Mouse (Mus musculus) gastrocnemius, postnatal 36 days (tissue): ENCODE measurements at regions not wholly inside any gene's neighbourhood (a gene's known extent, or its start where the extent isn't known, plus 50 kb on each side); places are given as distances from the start of the nearest gene placed in this dataset.

Experiments
- DNase-seq, 2 experiments: peaks; one replicate each; pipeline ENCODE4 v3.0.0; 2022
- intact Hi-C: fragments of 180-260 bp; cut with DNase I; formaldehyde crosslinking; loops from one replicate; pipeline ENCODE4 v1.15.1; 2025

- intact Hi-C loops, result no loop called here
Measured at GRCm38 (mm10) chr6:50713297-50713696, 59.1 kb upstream of the Npvf start.

GRCm38 (mm10) chr6:50718631-50719030 lies 64.4 kb upstream of the Npvf start:
- DNase-seq, result no peak
- intact Hi-C loops, result no loop called here

More at GRCm38 (mm10) chr6:50713297-50713696, 59.1 kb upstream of the Npvf start:
- no peak for DNase-seq

- peak; percentile 16 to 25 for DNase-seq
- intact Hi-C loops, result no loop called here
Measured at GRCm38 (mm10) chr6:50720346-50720745, 66.1 kb upstream of the Npvf start.

GRCm38 (mm10) chr6:50725640-50726039 lies 71.4 kb upstream of the Npvf start:
- intact Hi-C loops, result loop anchor here (5.0 kb wide), 1 partner anchor 308 kb away; no protein-coding TSS in a partner anchor
- no peak for DNase-seq

- DNase-seq, result no peak
- intact Hi-C loops, result loop anchor here (5.0 kb wide), 1 partner anchor 309 kb away; no protein-coding TSS in a partner anchor
Measured at GRCm38 (mm10) chr6:50726166-50726591, 71.9 kb upstream of the Npvf start.

GRCm38 (mm10) chr6:50730744-50731718 lies 76.8 kb upstream of the Npvf start:
- DNase-seq, result no peak
- intact Hi-C loops, result no loop called here

GRCm38 (mm10) chr6:50734701-50735100 lies 80.5 kb upstream of the Npvf start:
- intact Hi-C loops, result no loop called here
- DNase-seq, result no peak

- intact Hi-C loops, result no loop called here
Measured at GRCm38 (mm10) chr6:50735825-50736224, 81.6 kb upstream of the Npvf start.

GRCm38 (mm10) chr6:50742009-50742408 lies 87.8 kb upstream of the Npvf start:
- intact Hi-C loops, result no loop called here
- DNase-seq, result no peak

More at GRCm38 (mm10) chr6:50735825-50736224, 81.6 kb upstream of the Npvf start:
- DNase-seq, result no peak

- DNase-seq, result no peak
- intact Hi-C loops, result no loop called here
Measured at GRCm38 (mm10) chr6:50744462-50745166, 90.4 kb upstream of the Npvf start.

GRCm38 (mm10) chr6:50753151-50753550 lies 98.9 kb upstream of the Npvf start:
- no peak for DNase-seq
- intact Hi-C loops, result no loop called here

- no peak for DNase-seq
Measured at GRCm38 (mm10) chr6:50754786-50755185, 100.5 kb upstream of the Npvf start.

GRCm38 (mm10) chr6:50760367-50760766 lies 106.1 kb upstream of the Npvf start:
- DNase-seq, result no peak
- intact Hi-C loops, result no loop called here

More at GRCm38 (mm10) chr6:50754786-50755185, 100.5 kb upstream of the Npvf start:
- intact Hi-C loops, result no loop called here

GRCm38 (mm10) chr6:50763121-50763520 lies 108.9 kb upstream of the Npvf start:
- intact Hi-C loops, result no loop called here
- DNase-seq, result no peak

- no peak for DNase-seq
- intact Hi-C loops, result loop anchor here (5.0 kb wide), 1 partner anchor 969 kb away; no protein-coding TSS in a partner anchor
Measured at GRCm38 (mm10) chr6:50766442-50766915, 112.2 kb upstream of the Npvf start.

- no peak for DNase-seq
- intact Hi-C loops, result loop anchor here (5.0 kb wide), 1 partner anchor 970 kb away; no protein-coding TSS in a partner anchor
Measured at GRCm38 (mm10) chr6:50767126-50767525, 112.9 kb upstream of the Npvf start.

- DNase-seq, result no peak
- intact Hi-C loops, result loop anchor here (5.0 kb wide), 1 partner anchor 971 kb away; no protein-coding TSS in a partner anchor
Measured at GRCm38 (mm10) chr6:50767827-50768226, 113.6 kb upstream of the Npvf start.

- no peak for DNase-seq
- intact Hi-C loops, result loop anchor here (5.0 kb wide), 1 partner anchor 972 kb away; no protein-coding TSS in a partner anchor
Measured at GRCm38 (mm10) chr6:50769101-50769500, 114.9 kb upstream of the Npvf start.

- intact Hi-C loops, result no loop called here
Measured at GRCm38 (mm10) chr6:50770481-50770880, 116.2 kb upstream of the Npvf start.

GRCm38 (mm10) chr6:50775637-50776036 lies 121.4 kb upstream of the Npvf start:
- DNase-seq, result no peak
- intact Hi-C loops, result no loop called here

More at GRCm38 (mm10) chr6:50770481-50770880, 116.2 kb upstream of the Npvf start:
- no peak for DNase-seq
